Mouse (Mus musculus) kidney, adult 8-10 months (tissue): ENCODE data around the gene Ccdc84.
A peak's percentile ranks its signal among the peaks of the same experiment; 100 is the strongest.
"Not testable (repeated sequence)": the region's sequence is repeated elsewhere in the genome, so short reads cannot be mapped to it uniquely, and the experiment has no call there.

Experiments
- DNase-seq, 2 experiments: peaks; one replicate each; pipeline ENCODE4 v3.0.0; 2022

Ccdc84 gene

GRCm38 (mm10) chr9:44407752-44408097 lies 10.6 kb downstream of the Ccdc84 start:
- no peak for DNase-seq

GRCm38 (mm10) chr9:44406906-44407751 lies 11.2 kb downstream of the Ccdc84 start, which contains the start of the genes Rps25 and Trappc4:
TSS of gene Rps25 (plus strand) at chr9:44407139.
TSS of gene Trappc4 (minus strand) at chr9:44407600.
- DNase-seq = peak; percentile 91 to 93

- DNase-seq = no peak
Observed at GRCm38 (mm10) chr9:44405011-44405410, 13.4 kb downstream of the Ccdc84 start.

GRCm38 (mm10) chr9:44401081-44401480 lies 17.3 kb downstream of the Ccdc84 start:
- DNase-seq = peak; percentile 87 to 91

DNA sequence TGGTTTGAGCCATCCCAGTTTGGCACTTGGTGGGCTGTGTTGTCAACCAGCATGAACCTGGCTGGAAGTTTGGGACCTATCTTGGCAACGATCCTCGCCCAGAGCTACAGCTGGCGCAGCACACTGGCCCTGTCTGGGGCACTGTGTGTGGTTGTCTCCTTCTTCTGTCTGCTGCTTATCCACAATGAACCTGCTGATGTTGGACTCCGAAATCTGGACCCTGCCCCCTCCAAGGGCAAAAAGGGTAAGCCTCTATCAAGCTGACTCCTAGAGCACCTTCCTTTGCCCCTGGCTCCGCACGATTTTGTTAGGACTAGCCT lies 18.6 kb downstream of the Ccdc84 start:
- peak in 1 of 2 experiments; percentile 67 for DNase-seq

DNA sequence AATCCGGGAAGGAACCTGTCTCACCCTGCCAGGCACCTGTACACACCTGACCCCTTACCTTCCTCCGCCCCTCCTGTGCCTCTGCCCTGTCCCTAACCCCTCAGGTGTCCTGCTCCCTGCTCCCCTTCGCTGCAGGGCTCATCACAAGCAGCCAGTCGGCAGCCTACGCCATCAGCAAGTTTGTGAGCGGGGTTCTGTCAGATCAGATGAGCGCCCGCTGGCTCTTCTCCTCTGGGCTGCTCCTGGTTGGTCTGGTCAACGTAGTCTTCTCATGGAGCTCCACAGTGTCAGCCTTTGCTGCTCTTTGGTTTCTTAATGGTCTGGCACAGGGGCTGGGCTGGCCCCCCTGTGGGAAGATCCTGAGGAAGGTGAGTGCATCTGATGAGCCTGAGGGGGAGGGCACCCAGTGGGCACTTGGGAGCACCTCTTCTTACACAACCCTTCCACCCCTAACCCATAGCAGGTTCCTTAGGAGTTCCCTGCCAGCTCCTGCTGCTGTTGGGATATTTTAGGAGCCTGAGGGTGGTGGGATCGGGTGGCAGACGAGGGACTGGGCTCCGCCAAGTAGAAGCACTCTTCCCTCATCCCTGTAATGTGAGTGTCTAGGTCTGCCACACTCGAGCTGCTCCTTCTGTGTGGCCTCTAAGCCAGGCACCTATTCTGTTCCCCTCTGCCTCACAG lies 19.1 kb downstream of the Ccdc84 start:
- DNase-seq = no peak

GRCm38 (mm10) chr9:44398551-44398950 lies 19.8 kb downstream of the Ccdc84 start:
- DNase-seq = no peak

DNA sequence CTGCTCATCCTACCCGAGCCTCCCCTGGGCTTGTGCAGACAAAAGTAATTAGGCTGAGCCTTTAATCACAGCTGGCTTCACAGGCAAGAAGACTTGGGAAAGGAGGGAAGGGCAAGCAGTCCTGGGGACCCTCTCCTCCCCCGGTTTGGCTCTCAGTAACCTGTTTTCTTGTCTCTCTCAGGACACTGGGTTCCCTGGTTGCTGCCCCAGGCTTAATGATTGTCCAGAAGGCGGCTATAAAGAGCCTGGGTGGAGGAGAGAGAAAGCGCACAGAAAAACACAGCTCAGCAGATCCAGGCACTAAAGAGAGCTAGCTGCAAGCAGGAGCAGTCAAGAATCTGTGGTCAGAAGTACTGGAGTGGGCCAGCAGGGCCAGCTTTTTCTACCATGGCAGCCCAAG lies 20.3 kb downstream of the Ccdc84 start:
- peak; percentile 86 to 93 for DNase-seq

DNA sequence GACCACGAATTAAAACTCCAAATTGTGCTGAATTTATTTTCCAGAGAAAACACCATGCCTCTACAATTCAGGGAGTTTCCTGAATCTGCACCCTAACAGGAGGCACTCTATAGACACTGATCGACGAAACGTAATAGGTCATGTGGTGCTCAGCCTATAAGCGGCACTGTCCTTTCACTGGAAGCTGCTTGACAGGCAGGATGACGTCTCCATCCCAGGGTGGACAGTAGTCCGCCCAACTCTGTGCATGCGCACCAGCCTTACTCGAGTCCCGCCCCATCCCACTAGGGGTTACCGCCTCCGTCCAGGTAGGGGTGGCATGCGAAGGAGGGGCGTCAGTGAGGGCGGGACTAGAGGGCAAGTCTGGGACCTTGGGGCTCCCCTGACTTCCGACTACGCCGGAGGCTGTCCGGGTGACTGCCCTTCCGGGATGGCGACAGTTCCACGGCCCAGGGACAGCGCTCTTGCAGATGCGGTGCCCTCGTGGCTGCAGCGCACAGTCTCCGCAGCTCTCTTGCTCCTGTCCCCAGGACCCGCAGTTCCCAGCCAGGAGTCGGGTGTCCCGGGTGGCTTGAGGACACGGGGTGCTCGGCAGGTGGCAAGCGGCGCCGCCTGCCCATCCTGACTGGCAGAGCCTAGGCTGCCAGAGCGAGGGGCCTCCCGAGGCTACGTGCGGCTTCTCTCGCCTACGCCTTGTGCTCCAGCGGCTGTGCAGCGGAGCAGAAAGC lies 21.5 kb downstream of the Ccdc84 start, which contains the start of gene Slc37a4:
TSS of gene Slc37a4 (plus strand) at position 169 of the 728 bp plus-strand sequence.
- DNase-seq = peak; percentile 98 to 99

DNA sequence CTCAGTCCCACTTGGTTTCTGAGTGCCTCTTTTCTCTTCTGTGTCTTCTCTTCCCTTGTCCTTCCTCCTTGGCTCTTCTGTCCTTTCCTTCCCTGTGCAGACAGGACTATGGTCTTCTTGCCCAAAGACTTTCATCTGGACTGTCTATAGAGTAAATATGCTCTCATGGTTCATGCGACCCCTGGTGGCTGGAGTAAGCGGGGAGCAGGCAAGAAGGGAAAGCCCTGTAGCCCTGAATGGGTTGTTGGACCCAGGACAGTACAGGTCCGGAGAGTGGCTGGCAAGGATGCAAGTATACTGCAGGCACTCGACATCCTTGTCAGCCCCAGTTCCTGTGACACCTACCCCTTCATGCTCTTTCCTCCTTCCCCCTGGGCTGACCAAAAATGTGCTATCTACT lies 26.9 kb downstream of the Ccdc84 start:
- peak in 1 of 2 experiments; percentile 81 for DNase-seq

DNA sequence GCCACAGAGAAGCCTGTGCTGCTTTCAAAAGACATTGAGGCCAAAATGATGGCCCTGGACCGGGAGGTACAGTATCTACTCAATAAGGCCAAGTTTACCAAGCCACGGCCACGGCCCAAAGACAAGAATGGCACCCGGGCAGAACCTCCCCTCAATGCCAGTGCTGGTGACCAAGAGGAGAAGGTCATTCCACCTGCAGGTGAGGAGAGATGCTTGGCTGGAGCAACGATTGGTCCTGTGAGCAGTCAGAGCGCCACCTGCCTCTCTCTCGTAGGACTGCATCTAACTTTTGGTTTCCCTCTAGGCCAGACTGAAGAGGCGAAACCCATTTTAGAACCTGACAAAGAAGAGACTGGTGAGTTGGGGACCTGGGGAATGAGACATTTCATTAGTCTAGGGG lies 29.1 kb downstream of the Ccdc84 start:
- DNase-seq = peak in 1 of 2 experiments; percentile 67

DNA sequence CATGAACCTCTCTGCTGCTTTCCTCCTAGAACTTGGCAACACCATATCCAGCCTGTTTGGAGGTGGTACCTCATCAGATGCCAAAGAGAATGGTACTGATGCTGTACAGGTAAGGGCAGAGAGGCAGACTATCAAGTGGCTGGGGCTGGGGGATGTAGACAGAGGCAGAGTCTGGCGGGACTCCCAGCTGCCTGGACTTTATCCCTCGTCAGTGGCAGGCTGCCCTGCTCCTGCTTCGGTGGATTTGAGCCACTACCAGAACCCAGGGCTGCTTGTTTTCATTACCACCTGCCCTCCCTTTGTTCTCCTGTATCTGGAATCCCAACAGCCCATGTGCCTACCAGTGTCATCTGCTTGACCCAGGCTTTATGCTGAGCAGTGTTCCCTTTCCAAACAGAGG lies 31.1 kb downstream of the Ccdc84 start:
- peak in 1 of 2 experiments; percentile 66 for DNase-seq

DNA sequence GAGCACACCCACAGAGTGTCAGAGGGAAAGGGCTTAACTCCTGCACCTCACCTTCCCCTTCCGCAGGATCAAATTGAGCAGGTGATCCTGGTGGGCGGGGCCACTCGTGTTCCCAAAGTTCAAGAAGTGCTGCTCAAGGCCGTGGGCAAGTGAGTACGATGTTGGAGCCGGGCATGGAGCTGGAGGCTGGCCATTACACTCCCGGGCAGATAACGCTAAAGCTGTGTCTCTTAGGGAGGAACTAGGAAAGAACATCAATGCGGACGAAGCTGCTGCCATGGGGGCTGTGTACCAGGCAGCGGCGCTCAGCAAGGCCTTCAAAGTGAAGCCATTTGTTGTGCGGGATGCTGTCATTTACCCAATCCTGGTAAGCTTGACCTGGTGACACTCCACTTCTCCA lies 33.8 kb downstream of the Ccdc84 start:
- DNase-seq = no peak

GRCm38 (mm10) chr9:44379862-44380261 lies 38.5 kb downstream of the Ccdc84 start:
- DNase-seq = no peak

- peak; percentile 98 to 99 for DNase-seq
Observed at GRCm38 (mm10) chr9:44379054-44379834, 39.1 kb downstream of the Ccdc84 start, which contains the start of gene Hyou1. TSS of gene Hyou1 (plus strand) at chr9:44379490.

GRCm38 (mm10) chr9:44378153-44378730 lies 40.1 kb downstream of the Ccdc84 start:
- DNase-seq = no peak

- not testable (repeated sequence) for DNase-seq
Observed at GRCm38 (mm10) chr9:44377335-44377734, 41.0 kb downstream of the Ccdc84 start.

GRCm38 (mm10) chr9:44376141-44376540 lies 42.2 kb downstream of the Ccdc84 start:
- DNase-seq = no peak

GRCm38 (mm10) chr9:44373386-44373785 lies 45.0 kb downstream of the Ccdc84 start:
- DNase-seq = no peak

DNA sequence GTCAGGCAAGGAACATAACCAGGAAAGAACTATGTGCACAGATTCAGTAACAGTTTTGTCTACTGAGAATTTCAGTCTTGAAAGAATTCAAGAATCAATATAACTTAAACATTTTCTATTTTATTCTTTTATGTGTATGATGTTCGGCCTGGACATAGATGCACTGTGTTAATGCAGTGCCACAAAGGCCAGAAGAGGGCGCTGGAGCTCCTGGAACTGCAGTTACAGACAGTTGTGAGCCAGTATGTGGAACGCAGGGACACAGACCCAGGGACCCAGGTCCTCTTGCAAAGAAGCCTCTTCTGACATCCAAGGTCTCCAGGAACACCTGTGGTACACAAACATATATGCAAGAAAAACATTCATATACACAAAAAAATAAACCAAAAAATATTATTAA lies 53.9 kb downstream of the Ccdc84 start:
- DNase-seq = peak in 1 of 2 experiments; percentile 61

DNA sequence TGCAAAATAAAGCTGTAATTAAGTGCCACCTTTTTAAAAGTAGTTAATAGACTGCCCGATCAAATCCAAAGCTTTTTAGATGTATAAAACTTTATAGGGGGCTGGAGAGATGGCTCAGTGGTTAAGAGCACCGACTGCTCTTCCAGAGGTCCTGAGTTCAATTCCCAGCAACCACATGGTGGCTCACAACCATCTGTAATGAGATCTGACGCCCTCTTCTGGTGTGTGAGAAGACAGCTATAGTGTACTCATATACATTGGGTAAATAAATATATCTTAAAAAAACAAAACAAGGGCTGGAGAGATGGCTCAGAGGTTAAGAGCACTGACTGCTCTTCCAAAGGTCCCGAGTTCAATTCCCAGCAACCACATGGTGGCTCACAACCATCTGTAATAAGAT lies 56.4 kb downstream of the Ccdc84 start:
- DNase-seq = not testable (repeated sequence)
